Mouse (Mus musculus) thymus, adult 2 months (tissue): ENCODE data around the gene 0610040J01Rik. TPM values are rescaled to one million over a fixed set of nuclear protein-coding genes. Genes with fewer than 3 reads are reported as not detected.

Source experiments
- DNase-seq: peaks from one replicate; pipeline ENCODE4 v3.0.0; 2021
- H3K27ac ChIP-seq: fragments of 200-500 bp; 2 replicates; pipeline ENCODE4 v1.5.1; 2012; ENCODE audit warnings: low read length, control low read depth; ENCODE audit not compliant: control insufficient read depth, insufficient read depth
- H3K27me3 ChIP-seq: fragments of 200-500 bp; 2 replicates; pipeline ENCODE4 v1.6.1; 2012; ENCODE audit warnings: mild to moderate bottlenecking, low read length, moderate library complexity, mixed read lengths; ENCODE audit not compliant: control insufficient read depth, insufficient read depth
- H3K36me3 ChIP-seq: fragments of 200-500 bp; 2 replicates; pipeline ENCODE4 v1.6.1; 2012; ENCODE audit warnings: mild to moderate bottlenecking, low read length, moderate library complexity; ENCODE audit not compliant: control insufficient read depth, insufficient read depth
- H3K4me1 ChIP-seq: fragments of 200-500 bp; replicated peaks from 2 replicates; pipeline ENCODE4 v1.6.1; 2012; ENCODE audit warnings: low read length; ENCODE audit not compliant: control insufficient read depth, insufficient read depth
- H3K4me3 ChIP-seq: fragments of 200-500 bp; 2 replicates; pipeline ENCODE4 v1.5.1; 2012; ENCODE audit warnings: mild to moderate bottlenecking, low read length, control low read depth, moderate library complexity; ENCODE audit not compliant: control insufficient read depth, insufficient read depth
- CTCF ChIP-seq: fragments of 200-500 bp; IDR thresholded peaks from 2 replicates; pipeline ENCODE4 v1.5.1; 2012; ENCODE audit warnings: mild to moderate bottlenecking, control low read depth, low read length, moderate library complexity, borderline replicate concordance; ENCODE audit not compliant: control insufficient read depth, poor library complexity, insufficient read depth; ENCODE audit errors: extremely low read depth
- POLR2A ChIP-seq: fragments of 200-500 bp; IDR thresholded peaks from 2 replicates; pipeline ENCODE4 v1.6.1; 2012; ENCODE audit warnings: mild to moderate bottlenecking, low read length, control low read depth, moderate library complexity; ENCODE audit not compliant: control insufficient read depth, poor library complexity, insufficient read depth; ENCODE audit errors: extremely low read depth
- WGBS: fragments of 180-500 bp; shearing (Covaris S2); methylation state at CpG from one replicate; pipeline ENCODE4 v1.1.7; 2018; 5-methylcytosine and 5-hydroxymethylcytosine counted together
- polyA plus RNA-seq: library from polyadenylated mRNA; depleted of rRNA; stranded (reverse); fragments of >200 nt; gene quantifications from 2 replicates; pipeline ENCODE4 v1.2.3, GENCODE M21; 2012; rRNA removed

0610040J01Rik gene
- 1.2 and 1.8 TPM in 2 replicates for polyA plus RNA-seq

DNA sequence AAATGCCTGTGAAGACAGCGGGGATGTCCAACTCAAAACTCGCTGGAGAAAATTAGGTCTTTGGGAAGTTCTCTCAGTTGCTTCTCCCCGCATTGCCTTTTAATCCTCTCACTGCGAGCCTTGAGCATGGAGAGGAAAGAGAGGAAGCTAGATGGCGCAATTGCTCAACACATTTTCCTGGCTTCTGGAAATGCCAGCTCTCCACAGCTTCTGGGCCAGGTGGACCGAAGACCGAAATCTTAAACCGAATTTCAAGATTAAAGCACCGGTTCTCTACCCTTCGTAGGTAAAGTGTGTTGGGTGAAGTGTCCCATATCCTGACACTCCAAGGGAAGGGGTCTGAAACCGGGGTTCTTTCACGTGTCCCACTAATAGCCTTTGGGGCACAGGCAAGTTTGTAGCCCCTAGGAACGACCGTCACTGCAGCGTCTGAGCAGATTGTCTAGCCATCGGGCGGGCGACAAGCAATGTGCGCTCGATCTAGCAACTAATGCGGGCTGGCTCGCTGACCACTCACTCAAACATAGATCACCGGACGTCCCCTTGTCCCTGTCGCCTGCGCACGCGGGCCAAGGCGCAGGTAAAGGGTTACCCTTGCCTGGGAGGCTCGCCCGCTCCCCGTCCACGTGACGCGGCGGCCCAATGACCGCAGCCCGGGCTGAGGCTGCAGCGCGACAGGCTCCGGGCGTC lies at the start of gene 0610040J01Rik:
Gene 0610040J01Rik, plus strand, starts transcription at position 545 of the 690 bp plus-strand sequence.
- Histone ChIP-seq H3K27ac (no peak within 1 kb of the TSS), H3K27me3 (peaks cover 3% of the 10 kb centered on the region; the same call in 1 of the 2 replicates), H3K4me1 (no peaks in the 10 kb centered on the region), H3K4me3 (peak within 1 kb of the TSS; percentile 8; the same call in 1 of the 2 replicates), H3K36me3 (no peaks in the 10 kb centered on the region)
- DNase-seq: peak; percentile 27
- TF ChIP-seq POLR2A: no peak
- TF ChIP-seq CTCF: no peak
- 4% methylated on average over 42 of the region's 42 CpGs for WGBS

DNA sequence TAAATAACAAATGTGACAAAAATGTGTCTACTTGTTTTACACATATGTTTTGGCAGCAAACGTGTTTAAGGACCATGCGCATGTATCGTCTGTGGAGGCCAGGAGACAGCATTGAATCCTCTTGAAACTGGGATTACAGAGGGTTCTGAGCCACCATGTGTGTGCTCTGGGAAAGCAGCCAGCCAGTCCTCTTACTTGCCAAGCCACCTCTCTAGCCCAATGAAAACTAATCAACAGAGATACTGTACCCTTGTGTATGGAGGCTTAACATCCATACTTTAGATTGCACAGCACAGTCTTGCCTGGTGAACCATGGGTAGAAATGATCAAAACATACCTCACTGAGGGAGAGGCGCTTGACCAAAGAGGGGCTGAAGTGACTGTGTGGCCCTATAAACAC lies 46.3 kb upstream of the 0610040J01Rik start:
- Histone ChIP-seq H3K4me1 (no peaks in the 10 kb centered on the region), H3K4me3 (no peak overlapping the region), H3K27me3 (no peaks in the 10 kb centered on the region), H3K27ac (no peak overlapping the region), H3K36me3 (no peaks in the 10 kb centered on the region)
- DNase-seq: no peak
- WGBS: 96% methylated on average over 4 of the region's 4 CpGs
- TF ChIP-seq POLR2A: no peak
- no peak for TF ChIP-seq CTCF

DNA sequence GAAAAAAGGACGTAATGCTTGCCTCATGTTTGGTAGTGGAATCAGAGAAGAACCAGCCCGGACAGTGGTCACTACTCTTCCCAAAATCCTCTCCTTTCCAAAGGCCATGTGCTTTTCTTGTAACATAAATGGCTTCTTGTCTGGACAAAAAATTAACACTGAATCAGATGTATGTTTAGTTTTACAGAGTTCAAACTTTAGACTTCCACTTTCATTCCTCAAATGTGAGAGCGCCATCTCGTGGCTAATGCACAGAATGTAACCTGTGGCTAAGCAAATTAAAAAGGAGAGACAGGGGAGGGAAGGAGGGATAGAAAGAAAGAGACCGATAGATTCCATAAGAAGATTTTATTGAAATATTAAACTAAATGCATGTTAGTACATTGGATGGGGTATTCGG lies 45.4 kb upstream of the 0610040J01Rik start:
- Histone ChIP-seq H3K27me3 (no peaks in the 10 kb centered on the region), H3K27ac (no peak overlapping the region), H3K4me1 (no peaks in the 10 kb centered on the region), H3K36me3 (no peaks in the 10 kb centered on the region), H3K4me3 (no peak overlapping the region)
- peak; percentile 25 for DNase-seq
- no peak for TF ChIP-seq CTCF
- no peak for TF ChIP-seq POLR2A
- 39% methylated on average over 6 of the region's 6 CpGs for WGBS

DNA sequence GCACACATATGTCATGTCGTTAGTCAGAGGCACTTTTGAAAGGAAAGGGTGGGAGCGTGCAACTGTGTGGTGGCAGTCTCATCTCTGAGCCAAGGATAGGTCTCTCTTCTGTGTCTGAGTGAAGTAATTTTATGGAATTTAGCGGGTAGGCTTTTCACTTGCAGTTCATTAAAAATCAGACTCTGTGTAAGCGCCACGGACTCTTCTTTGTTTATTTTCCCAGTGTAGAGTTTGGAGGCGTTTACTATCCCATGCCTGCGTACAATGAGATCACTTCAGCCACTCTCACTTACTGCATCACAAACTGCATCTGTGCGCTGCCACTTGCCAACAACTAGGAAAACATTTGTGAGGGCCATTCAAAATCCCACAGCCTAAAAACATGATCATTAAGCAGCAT lies 44.7 kb upstream of the 0610040J01Rik start:
- TF ChIP-seq CTCF: no peak
- no peak for TF ChIP-seq POLR2A
- H3K27ac ChIP-seq: no peak overlapping the region
- no peak for DNase-seq
- H3K27me3 ChIP-seq: no peaks in the 10 kb centered on the region
- H3K4me3 ChIP-seq: no peak overlapping the region
- H3K4me1 ChIP-seq: no peaks in the 10 kb centered on the region
- 84% methylated on average over 8 of the region's 8 CpGs for WGBS
- no peaks in the 10 kb centered on the region for H3K36me3 ChIP-seq

DNA sequence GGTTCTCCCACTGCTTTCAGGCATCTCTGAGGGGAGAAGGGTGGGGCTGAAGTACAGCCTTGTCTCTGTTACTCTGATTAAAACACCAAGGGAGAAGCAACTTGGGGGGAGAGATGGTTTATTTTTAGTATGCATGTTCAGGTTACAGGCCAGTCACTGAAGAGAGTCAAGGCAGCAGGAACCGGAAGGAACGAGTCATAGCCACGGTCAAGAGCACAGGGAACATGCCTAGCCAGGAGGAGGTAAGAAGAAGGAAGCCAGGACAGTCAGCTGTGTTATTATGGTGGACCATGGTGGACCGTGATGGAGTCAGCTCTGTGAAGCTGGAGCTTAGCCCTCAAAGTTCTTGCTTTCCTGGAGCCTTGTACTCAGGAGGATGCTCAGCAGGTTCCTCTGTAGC lies 43.9 kb upstream of the 0610040J01Rik start:
- H3K4me1 ChIP-seq: no peaks in the 10 kb centered on the region
- H3K27me3 ChIP-seq: no peaks in the 10 kb centered on the region
- no peak for TF ChIP-seq POLR2A
- no peak for TF ChIP-seq CTCF
- H3K36me3 ChIP-seq: no peaks in the 10 kb centered on the region
- no peak overlapping the region for H3K4me3 ChIP-seq
- H3K27ac ChIP-seq: no peak overlapping the region
- 58% methylated on average over 4 of the region's 4 CpGs for WGBS
- DNase-seq: no peak

DNA sequence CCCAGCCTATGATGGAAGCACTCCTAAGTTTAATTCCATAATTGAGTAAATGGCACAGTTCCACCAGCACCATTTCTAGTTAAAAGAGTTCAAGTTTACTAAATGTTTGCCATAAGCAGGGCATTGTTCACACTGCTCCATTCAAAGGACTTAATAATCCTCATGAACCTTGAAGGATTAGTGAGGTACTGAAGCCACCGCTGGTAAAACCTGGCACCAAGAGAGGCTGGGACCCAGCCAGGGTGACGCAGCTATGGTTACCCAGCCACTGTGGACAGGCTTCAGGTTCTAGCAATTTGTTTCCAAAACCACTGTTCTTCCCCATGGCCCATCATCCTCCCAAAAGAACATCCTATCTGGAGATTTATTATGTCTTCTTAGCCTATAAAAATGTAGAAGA lies 39.2 kb upstream of the 0610040J01Rik start:
- DNase-seq: no peak
- WGBS: 88% methylated on average over 2 of the region's 2 CpGs
- no peak for TF ChIP-seq POLR2A
- TF ChIP-seq CTCF: no peak

GRCm38 (mm10) chr5:63773603-63774002 lies 38.6 kb upstream of the 0610040J01Rik start:
- H3K27me3 ChIP-seq: no peaks in the 10 kb centered on the region
- H3K27ac ChIP-seq: no peak overlapping the region
- no peak overlapping the region for H3K4me3 ChIP-seq
- 66% methylated on average over 1 of the region's 1 CpGs for WGBS
- DNase-seq: no peak
- no peaks in the 10 kb centered on the region for H3K36me3 ChIP-seq
- H3K4me1 ChIP-seq: no peaks in the 10 kb centered on the region
- TF ChIP-seq POLR2A (no peak), CTCF (no peak)

More for the DNA sequence above, 39.2 kb upstream of the 0610040J01Rik start:
- H3K27ac ChIP-seq: no peak overlapping the region
- H3K4me3 ChIP-seq: no peak overlapping the region
- no peaks in the 10 kb centered on the region for H3K4me1 ChIP-seq
- H3K36me3 ChIP-seq: no peaks in the 10 kb centered on the region
- no peaks in the 10 kb centered on the region for H3K27me3 ChIP-seq
